Mouse (Mus musculus) MEL (cell line): Measurements from ENCODE around the gene Cntn5. TPM values are rescaled to one million over a fixed set of nuclear protein-coding genes. Genes with fewer than 3 reads are reported as not detected.

Experiments
- DNase-seq: peaks from one replicate; pipeline ENCODE4 v3.0.0; 2011; ENCODE audit warnings: low read depth, low spot score
- H3K27ac ChIP-seq: 2 replicates; pipeline ENCODE4 v1.5.1; 2012; ENCODE audit warnings: low read depth, mild to moderate bottlenecking, control low read depth, low read length, moderate library complexity; ENCODE audit not compliant: control insufficient read depth
- H3K27me3 ChIP-seq, 2 experiments: fragments of 150-350 bp in 1 of 2; sonication (generic) in 1 of 2; 2 replicates each; pipeline ENCODE4 v1.6.1; 2012; ENCODE audit warnings: low read length in 2 of 2, mild to moderate bottlenecking in 2 of 2, improper control_type of control experiment in 1 of 2, moderate library complexity in 1 of 2; ENCODE audit not compliant: insufficient read depth in 2 of 2, control insufficient read depth in 1 of 2
- H3K36me3 ChIP-seq, 2 experiments: 2 replicates each; pipeline ENCODE4 v1.6.1; 2012 to 2014; ENCODE audit warnings: low read length in 2 of 2, improper control_type of control experiment in 1 of 2, inconsistent platforms in 1 of 2, mild to moderate bottlenecking in 1 of 2; ENCODE audit not compliant: insufficient read depth in 2 of 2, control insufficient read depth in 1 of 2
- H3K4me1 ChIP-seq, 2 experiments: fragments of 150-350 bp in 1 of 2; sonication (generic) in 1 of 2; 2 replicates each; pipeline ENCODE4 v1.6.1; 2012; ENCODE audit warnings: low read length in 2 of 2, improper control_type of control experiment in 1 of 2, mild to moderate bottlenecking in 1 of 2; ENCODE audit not compliant: insufficient read depth in 2 of 2, control insufficient read depth in 1 of 2
- H3K4me3 ChIP-seq, 2 experiments: fragments of 150-350 bp in 1 of 2; sonication (generic) in 1 of 2; 2 replicates each; pipeline ENCODE4 v1.5.1; 2012; ENCODE audit warnings: low read depth in 2 of 2, low read length in 2 of 2, mild to moderate bottlenecking in 2 of 2, moderate library complexity in 2 of 2, control low read depth in 1 of 2, improper control_type of control experiment in 1 of 2; ENCODE audit not compliant: control insufficient read depth in 1 of 2, insufficient read depth in 1 of 2
- H3K79me2 ChIP-seq: 2 replicates; pipeline ENCODE4 v1.6.1; 2012; ENCODE audit warnings: mild to moderate bottlenecking, low read length, moderate library complexity; ENCODE audit not compliant: control insufficient read depth, poor library complexity, insufficient read depth
- H3K9ac ChIP-seq: 2 replicates; pipeline ENCODE4 v1.6.1; 2012; ENCODE audit warnings: low read depth, mild to moderate bottlenecking, control low read depth, low read length, moderate library complexity; ENCODE audit not compliant: control insufficient read depth, poor library complexity, severe bottlenecking
- H3K9me3 ChIP-seq: fragments of 150-350 bp; sonication (generic); replicated peaks from 2 replicates; pipeline ENCODE4 v1.6.1; 2012; ENCODE audit warnings: mild to moderate bottlenecking, low read length, improper control_type of control experiment, moderate library complexity; ENCODE audit not compliant: insufficient read depth
- CHD1 ChIP-seq: IDR thresholded peaks from 2 replicates; pipeline ENCODE4 v1.6.1; 2012; ENCODE audit warnings: low read depth, mild to moderate bottlenecking, inconsistent platforms, low read length, improper control_type of control experiment
- CHD2 ChIP-seq: IDR thresholded peaks from 2 replicates; pipeline ENCODE4 v1.6.1; 2011; ENCODE audit warnings: low read length, improper control_type of control experiment
- CTCF ChIP-seq, 3 experiments: IDR thresholded peaks in 2 of 3; conservative IDR thresholded peaks in 1 of 3; 2 replicates each; pipeline ENCODE4 v1.5.1; 2011 to 2012; ENCODE audit warnings: low read length in 3 of 3, low read depth in 2 of 3, mild to moderate bottlenecking in 2 of 3, improper control_type of control experiment in 1 of 3, inconsistent platforms in 1 of 3, mixed read lengths in 1 of 3, moderate library complexity in 1 of 3; ENCODE audit not compliant: control insufficient read depth in 1 of 3, insufficient read depth in 1 of 3, poor library complexity in 1 of 3, severe bottlenecking in 1 of 3
- GABPA ChIP-seq: IDR thresholded peaks from 2 replicates; pipeline ENCODE4 v1.6.1; 2012; ENCODE audit warnings: low read depth, mild to moderate bottlenecking, inconsistent platforms, low read length, improper control_type of control experiment, moderate library complexity
- HCFC1 ChIP-seq: IDR thresholded peaks from 2 replicates; pipeline ENCODE4 v1.6.1; 2012; ENCODE audit warnings: low read depth, mild to moderate bottlenecking, inconsistent platforms, low read length, improper control_type of control experiment, moderate library complexity
- JUND ChIP-seq: IDR thresholded peaks from 2 replicates; pipeline ENCODE4 v1.6.1; 2011; ENCODE audit warnings: low read depth, mild to moderate bottlenecking, improper control_type of control experiment, low read length
- MAFK ChIP-seq: IDR thresholded peaks from 2 replicates; pipeline ENCODE4 v1.6.1; 2011; ENCODE audit warnings: low read depth, mild to moderate bottlenecking, low read length, improper control_type of control experiment, borderline replicate concordance
- MXI1 ChIP-seq: IDR thresholded peaks from 2 replicates; pipeline ENCODE4 v1.6.1; 2011; ENCODE audit warnings: mild to moderate bottlenecking, low read depth, low read length, improper control_type of control experiment
- NRF1 ChIP-seq: IDR thresholded peaks from 2 replicates; pipeline ENCODE4 v1.6.1; 2014; ENCODE audit warnings: low read depth, mild to moderate bottlenecking, inconsistent platforms, low read length, improper control_type of control experiment, moderate library complexity; ENCODE audit not compliant: poor library complexity, insufficient read depth, severe bottlenecking
- POLR2A ChIP-seq, 2 experiments: IDR thresholded peaks; 2 replicates each; pipeline ENCODE4 v1.6.1; 2011 to 2012; ENCODE audit warnings: low read length in 2 of 2, mild to moderate bottlenecking in 2 of 2, control low read depth in 1 of 2, improper control_type of control experiment in 1 of 2, low read depth in 1 of 2, moderate library complexity in 1 of 2; ENCODE audit not compliant: control insufficient read depth in 1 of 2, insufficient read depth in 1 of 2, poor library complexity in 1 of 2
- POLR2AphosphoS2 ChIP-seq: IDR thresholded peaks from 2 replicates; pipeline ENCODE4 v1.6.1; 2011; ENCODE audit warnings: low read length, improper control_type of control experiment
- POLR2AphosphoS5 ChIP-seq: IDR thresholded peaks from 2 replicates; pipeline ENCODE4 v1.6.1; 2012; ENCODE audit warnings: low read depth, borderline replicate concordance, mild to moderate bottlenecking, inconsistent platforms, low read length, moderate library complexity, mixed read lengths
- RCOR1 ChIP-seq: IDR thresholded peaks from 2 replicates; pipeline ENCODE4 v1.6.1; 2012; ENCODE audit warnings: low read depth, mild to moderate bottlenecking, inconsistent platforms, low read length, improper control_type of control experiment
- SMC3 ChIP-seq: IDR thresholded peaks from 2 replicates; pipeline ENCODE4 v1.6.1; 2011; ENCODE audit warnings: low read depth, low read length, improper control_type of control experiment
- TBP ChIP-seq: IDR thresholded peaks from 2 replicates; pipeline ENCODE4 v1.8.0; 2011; ENCODE audit warnings: low read depth, low read length, improper control_type of control experiment
- TCF12 ChIP-seq: IDR thresholded peaks from 2 replicates; pipeline ENCODE4 v1.6.1; 2014; ENCODE audit warnings: low read depth, mild to moderate bottlenecking, inconsistent platforms, low read length, improper control_type of control experiment, moderate library complexity
- UBTF ChIP-seq: IDR thresholded peaks from 2 replicates; pipeline ENCODE4 v1.6.1; 2012; ENCODE audit warnings: low read depth, mild to moderate bottlenecking, inconsistent platforms, low read length, improper control_type of control experiment, moderate library complexity, borderline replicate concordance; ENCODE audit not compliant: insufficient read depth
- USF1 ChIP-seq: IDR thresholded peaks from 2 replicates; pipeline ENCODE4 v1.6.1; 2014; ENCODE audit warnings: low read depth, mild to moderate bottlenecking, inconsistent platforms, low read length, improper control_type of control experiment, moderate library complexity
- ZMIZ1 ChIP-seq: IDR thresholded peaks from 2 replicates; pipeline ENCODE4 v1.6.1; 2012; ENCODE audit warnings: low read depth, mild to moderate bottlenecking, inconsistent platforms, low read length, improper control_type of control experiment, moderate library complexity
- polyA plus RNA-seq, 2 experiments: library from polyadenylated mRNA; stranded (reverse) in 1 of 2; unstranded in 1 of 2; fragments of >175 nt in 1 of 2; fragments of >200 nt in 1 of 2; gene quantifications; 2 replicates each; pipeline versions ENCODE4 v1.2.1 to v1.2.4; 2012; ENCODE audit warnings: low replicate concordance in 2 of 2, low read depth in 1 of 2; ENCODE audit not compliant: insufficient read length in 2 of 2, insufficient read depth in 1 of 2, missing spikeins in 1 of 2
- total RNA-seq: library from RNA; depleted of rRNA; stranded (reverse); fragments of 300-350 nt; gene quantifications from 2 replicates; pipeline ENCODE4 v1.2.3, GENCODE M21; 2012

Cntn5 gene
- total and polyA plus RNA-seq, 3 experiments = not detected

- no peaks in the 10 kb centered on the region for H3K79me2 ChIP-seq
- DNase-seq = no peak
- H3K9me3 ChIP-seq = no peaks in the 10 kb centered on the region
- H3K9ac ChIP-seq = no peak overlapping the region
- H3K4me3 ChIP-seq = no peak overlapping the region
- no peak overlapping the region for H3K27ac ChIP-seq
- H3K36me3 ChIP-seq = no peaks in the 10 kb centered on the region
- H3K4me1 ChIP-seq = no peaks in the 10 kb centered on the region
- H3K27me3 ChIP-seq = no peaks in the 10 kb centered on the region
- TF ChIP-seq POLR2AphosphoS5 = no peak
- no peak for TF ChIP-seq HCFC1
- TF ChIP-seq RCOR1 = no peak
- TF ChIP-seq POLR2A (IDR thresholded peaks at IDR 0.05; ENCODE audit: control insufficient read depth in 1 of 2, insufficient read depth in 1 of 2, low read depth in 1 of 2, low read length in 2 of 2, poor library complexity in 1 of 2) = no peak
Observed at GRCm38 (mm10) chr9:9872112-9873035, 1032.2 kb downstream of the Cntn5 start.

GRCm38 (mm10) chr9:9860631-9861030 lies 1043.9 kb downstream of the Cntn5 start:
- no peaks in the 10 kb centered on the region for H3K36me3 ChIP-seq
- no peak for DNase-seq
- no peaks in the 10 kb centered on the region for H3K27me3 ChIP-seq
- no peak overlapping the region for H3K4me3 ChIP-seq
- H3K27ac ChIP-seq = no peak overlapping the region
- H3K9me3 ChIP-seq = no peaks in the 10 kb centered on the region
- no peaks in the 10 kb centered on the region for H3K4me1 ChIP-seq
- no peak for TF ChIP-seq JUND
- TF ChIP-seq MXI1 = no peak
- TF ChIP-seq SMC3 = no peak
- no peak for TF ChIP-seq POLR2AphosphoS5
- no peak for TF ChIP-seq NRF1
- no peak for TF ChIP-seq ZMIZ1
- no peak for TF ChIP-seq RCOR1
- no peak for TF ChIP-seq USF1
- TF ChIP-seq GABPA = no peak
- TF ChIP-seq CHD2 = no peak
- TF ChIP-seq CHD1 = no peak
- no peak for TF ChIP-seq TBP
- TF ChIP-seq MAFK = no peak
- no peak for TF ChIP-seq TCF12
- no peak for TF ChIP-seq CTCF (IDR thresholded peaks at IDR 0.05 in 2 of 3, conservative IDR thresholded peaks at IDR 0.05 in 1 of 3; ENCODE audit: control insufficient read depth in 1 of 3, insufficient read depth in 1 of 3, low read depth in 2 of 3, low read length in 3 of 3, poor library complexity in 1 of 3, severe bottlenecking in 1 of 3)
- TF ChIP-seq POLR2AphosphoS2 = no peak
- no peak for TF ChIP-seq UBTF
- TF ChIP-seq, all 39 proteins: peak for 0
- Histone ChIP-seq H3K9ac (no peak overlapping the region), H3K79me2 (no peaks in the 10 kb centered on the region)
